Mouse (Mus musculus): ENCODE results near the gene Gm31371. TPM values are rescaled to one million over a fixed set of nuclear protein-coding genes. Genes with fewer than 3 reads are reported as not detected.

Gene Gm31371
- polyA plus RNA-seq (2017; shearing (Covaris generic)), result 0.17 TPM

DNA sequence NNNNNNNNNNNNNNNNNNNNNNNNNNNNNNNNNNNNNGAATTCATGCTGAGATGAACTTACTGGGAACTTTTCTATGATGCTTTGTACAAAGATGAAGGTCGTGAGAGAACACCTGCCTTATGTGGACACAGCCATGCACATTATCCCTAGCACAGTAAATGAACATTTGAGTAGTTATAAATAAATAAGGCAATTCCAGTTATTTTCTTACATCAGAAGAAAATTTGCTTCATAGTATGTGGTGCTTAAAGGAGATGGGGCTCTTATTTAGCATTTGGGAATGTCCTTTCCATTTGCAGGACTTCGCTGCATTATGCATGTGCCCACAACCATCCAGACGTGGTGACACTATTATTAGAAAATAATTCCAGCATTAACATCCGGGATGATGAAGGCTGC is at the start of gene Gm31371:
Gm31371 (plus strand) TSS at position 301 of the 400 bp plus-strand sequence.

Other genes with a start within 250 kb of the Gm31371 start
- not detected for gene 4930467E23Rik, start 173.8 kb upstream of the Gm31371 start, polyA plus RNA-seq (2017; shearing (Covaris generic))